Mouse (Mus musculus): Measurements from ENCODE around the gene Sos1. TPM values are rescaled to one million over a fixed set of nuclear protein-coding genes. Genes with fewer than 3 reads are reported as not detected.

The Sos1 gene
- polyA plus RNA-seq, 1 experiment = 4.2 TPM

DNA sequence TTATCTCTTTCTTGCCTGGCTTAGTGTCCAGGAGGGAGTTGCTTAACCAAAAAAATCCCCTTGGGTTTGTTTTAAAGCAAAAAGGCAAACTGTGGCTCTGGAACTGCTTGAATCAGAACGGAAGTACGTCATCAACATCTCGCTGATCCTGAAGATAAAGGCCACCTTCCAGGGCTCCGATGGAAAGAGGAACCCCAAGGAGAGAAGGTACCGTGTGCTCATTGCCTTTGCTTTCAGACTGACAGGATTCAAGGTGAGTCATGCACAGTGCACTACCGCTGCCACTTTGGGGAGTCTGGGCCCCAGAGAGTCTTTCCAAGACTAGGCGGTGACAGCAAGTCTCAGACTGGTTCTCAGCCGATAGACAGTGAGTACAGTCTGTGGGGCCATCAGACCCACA is 120.0 kb downstream of the Sos1 start:
- Histone ChIP-seq H3K4me3 (ENCODE audit: insufficient read depth, poor library complexity, severe bottlenecking) (no peak overlapping the region), H3K79me3 (ENCODE audit: low read depth) (no peaks in the 10 kb centered on the region), H3K36me3 (ENCODE audit: control insufficient read depth, insufficient read depth) (no peaks in the 10 kb centered on the region), H3K27me3 (ENCODE audit: control insufficient read depth, insufficient read depth, insufficient read length) (peaks cover 10% of the 10 kb centered on the region), H3K79me2 (ENCODE audit: control insufficient read depth, insufficient read depth) (no peaks in the 10 kb centered on the region), H3ac (ENCODE audit: control insufficient read depth, insufficient read length, low read depth) (no peak overlapping the region)
- TF ChIP-seq MYOG (IDR thresholded peaks at IDR 0.05; ENCODE audit: control insufficient read depth, extremely low read depth, insufficient read length) = no peak
- TF ChIP-seq MYOD1 (IDR thresholded peaks at IDR 0.05; ENCODE audit: control insufficient read depth, insufficient read length, low read depth) = no peak
- TF ChIP-seq USF1 (IDR thresholded peaks at IDR 0.05; ENCODE audit: low read depth) = no peak
- no peak for TF ChIP-seq CTCF (IDR thresholded peaks at IDR 0.05; ENCODE audit: control insufficient read depth, insufficient read depth, insufficient read length)

DNA sequence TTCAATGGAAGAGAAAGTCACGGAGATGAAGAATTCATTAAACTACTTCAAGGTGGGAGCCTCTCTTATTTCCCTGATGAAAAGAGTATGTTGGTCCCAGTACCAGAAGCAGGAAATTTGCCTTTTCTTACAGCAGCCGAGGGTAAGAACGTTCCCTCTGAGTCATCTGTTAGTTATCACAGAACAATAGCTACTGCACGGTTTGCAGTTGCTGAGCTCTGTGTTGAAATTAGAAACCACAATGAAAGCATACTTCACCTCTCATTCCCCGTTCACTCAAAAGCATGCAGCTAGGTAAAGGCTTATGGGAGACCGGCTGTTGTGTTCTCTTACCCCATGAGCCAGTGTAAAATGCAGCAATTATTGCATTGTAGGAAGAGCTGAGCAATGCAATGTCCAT is 133.0 kb downstream of the Sos1 start:
- H3ac ChIP-seq (ENCODE audit: control insufficient read depth, insufficient read length, low read depth) = no peak overlapping the region
- H3K79me2 ChIP-seq (ENCODE audit: control insufficient read depth, insufficient read depth) = no peaks in the 10 kb centered on the region
- no peaks in the 10 kb centered on the region for H3K79me3 ChIP-seq (ENCODE audit: low read depth)
- no peaks in the 10 kb centered on the region for H3K36me3 ChIP-seq (ENCODE audit: control insufficient read depth, insufficient read depth)
- no peak overlapping the region for H3K4me3 ChIP-seq (ENCODE audit: insufficient read depth, poor library complexity, severe bottlenecking)
- H3K27me3 ChIP-seq (ENCODE audit: control insufficient read depth, insufficient read depth, insufficient read length) = no peaks in the 10 kb centered on the region
- TF ChIP-seq MYOD1 (IDR thresholded peaks at IDR 0.05; ENCODE audit: control insufficient read depth, insufficient read length, low read depth) (no peak), MYOG (IDR thresholded peaks at IDR 0.05; ENCODE audit: control insufficient read depth, extremely low read depth, insufficient read length) (no peak), USF1 (IDR thresholded peaks at IDR 0.05; ENCODE audit: low read depth) (no peak), CEBPB (IDR thresholded peaks at IDR 0.05; ENCODE audit: low read depth) (no peak), FOSL1 (IDR thresholded peaks at IDR 0.05; ENCODE audit: insufficient read depth, low read length, poor library complexity, severe bottlenecking) (no peak), CTCF (IDR thresholded peaks at IDR 0.05; ENCODE audit: control insufficient read depth, insufficient read depth, insufficient read length) (no peak), MAX (IDR thresholded peaks at IDR 0.05) (no peak)

DNA sequence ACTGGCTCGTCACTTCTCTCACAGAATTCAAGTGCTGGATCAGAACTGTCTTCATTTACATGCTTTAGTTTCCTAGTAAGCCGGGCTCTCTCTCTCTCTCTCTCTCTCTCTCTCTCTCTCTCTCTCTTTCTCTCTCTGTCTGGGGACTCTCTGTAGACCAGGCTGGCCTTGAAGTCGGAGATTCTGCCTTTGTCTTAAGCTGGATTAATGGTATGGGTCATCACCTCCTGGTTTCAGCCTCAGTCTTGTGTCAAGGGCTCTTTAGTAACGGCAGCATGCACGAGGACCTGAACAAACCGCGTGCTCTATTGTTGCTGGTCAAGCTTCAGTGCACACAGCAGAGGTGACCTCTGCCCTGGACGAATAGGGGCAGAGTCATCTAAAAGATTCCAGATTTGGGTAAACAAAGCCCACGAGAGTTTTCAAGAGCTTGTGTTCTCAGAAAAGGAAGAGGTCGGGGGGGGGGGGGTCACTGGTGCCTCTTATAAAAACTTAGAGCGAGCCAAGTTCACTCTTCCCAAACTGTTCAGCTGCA is 133.6 kb downstream of the Sos1 start:
- Histone ChIP-seq H3K27me3 (ENCODE audit: control insufficient read depth, insufficient read depth, insufficient read length) (no peaks in the 10 kb centered on the region), H3K79me2 (ENCODE audit: control insufficient read depth, insufficient read depth) (no peaks in the 10 kb centered on the region), H3K4me3 (ENCODE audit: insufficient read depth, poor library complexity, severe bottlenecking) (no peak overlapping the region), H3K36me3 (ENCODE audit: control insufficient read depth, insufficient read depth) (no peaks in the 10 kb centered on the region), H3K79me3 (ENCODE audit: low read depth) (no peaks in the 10 kb centered on the region), H3ac (ENCODE audit: control insufficient read depth, insufficient read length, low read depth) (no peak overlapping the region)
- no peak for TF ChIP-seq MYOD1 (IDR thresholded peaks at IDR 0.05; ENCODE audit: control insufficient read depth, insufficient read length, low read depth)
- TF ChIP-seq USF1 (IDR thresholded peaks at IDR 0.05; ENCODE audit: low read depth) = no peak
- no peak for TF ChIP-seq FOSL1 (IDR thresholded peaks at IDR 0.05; ENCODE audit: insufficient read depth, low read length, poor library complexity, severe bottlenecking)
- TF ChIP-seq MYOG (IDR thresholded peaks at IDR 0.05; ENCODE audit: control insufficient read depth, extremely low read depth, insufficient read length) = no peak
- TF ChIP-seq MAX (IDR thresholded peaks at IDR 0.05) = no peak
- no peak for TF ChIP-seq CEBPB (IDR thresholded peaks at IDR 0.05; ENCODE audit: low read depth)
- TF ChIP-seq CTCF (IDR thresholded peaks at IDR 0.05; ENCODE audit: control insufficient read depth, insufficient read depth, insufficient read length) = no peak

DNA sequence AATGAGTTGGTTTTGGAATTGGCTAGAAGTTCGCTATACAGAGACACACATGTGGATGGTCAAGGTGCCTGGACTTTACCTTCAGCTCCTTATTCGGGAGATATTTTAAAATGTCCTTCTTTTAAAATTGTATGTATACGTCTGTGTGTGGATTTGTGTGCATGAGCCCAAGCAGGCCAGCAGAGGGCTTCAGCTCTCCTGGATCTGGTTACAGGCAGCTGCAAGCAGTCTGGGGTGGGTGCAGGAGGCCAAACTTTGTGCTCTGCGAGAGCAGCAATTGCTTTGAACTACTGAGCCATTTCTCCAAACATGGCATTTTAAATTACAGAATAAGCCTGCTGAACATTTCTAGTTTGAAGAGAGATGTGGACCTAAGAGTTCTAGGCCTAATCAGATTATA is 135.0 kb downstream of the Sos1 start:
- Histone ChIP-seq H3K36me3 (ENCODE audit: control insufficient read depth, insufficient read depth) (no peaks in the 10 kb centered on the region), H3K79me2 (ENCODE audit: control insufficient read depth, insufficient read depth) (no peaks in the 10 kb centered on the region), H3K27me3 (ENCODE audit: control insufficient read depth, insufficient read depth, insufficient read length) (no peaks in the 10 kb centered on the region), H3K79me3 (ENCODE audit: low read depth) (no peaks in the 10 kb centered on the region), H3ac (ENCODE audit: control insufficient read depth, insufficient read length, low read depth) (no peak overlapping the region), H3K4me3 (ENCODE audit: insufficient read depth, poor library complexity, severe bottlenecking) (no peak overlapping the region)
- TF ChIP-seq MYOG (IDR thresholded peaks at IDR 0.05; ENCODE audit: control insufficient read depth, extremely low read depth, insufficient read length) (no peak), MAX (IDR thresholded peaks at IDR 0.05) (no peak), FOSL1 (IDR thresholded peaks at IDR 0.05; ENCODE audit: insufficient read depth, low read length, poor library complexity, severe bottlenecking) (no peak), MYOD1 (IDR thresholded peaks at IDR 0.05; ENCODE audit: control insufficient read depth, insufficient read length, low read depth) (no peak), USF1 (IDR thresholded peaks at IDR 0.05; ENCODE audit: low read depth) (no peak), CTCF (IDR thresholded peaks at IDR 0.05; ENCODE audit: control insufficient read depth, insufficient read depth, insufficient read length) (no peak), CEBPB (IDR thresholded peaks at IDR 0.05; ENCODE audit: low read depth) (no peak)

Other genes starting within 250 kb of the Sos1 start
- gene Morn2, start 190.2 kb downstream of the Sos1 start, polyA plus RNA-seq (2012; fragmentation: generic; extraction: Trizol) = 12.4 TPM
- 6.1 TPM for gene Dhx57, start 190.0 kb downstream of the Sos1 start, polyA plus RNA-seq (2012; fragmentation: generic; extraction: Trizol)
- gene Arhgef33, start 173.0 kb downstream of the Sos1 start, polyA plus RNA-seq (2012; fragmentation: generic; extraction: Trizol) = not detected
- not detected for gene Gm10190, start 106.9 kb downstream of the Sos1 start, polyA plus RNA-seq (2012; fragmentation: generic; extraction: Trizol)
- not detected for gene Cdkl4, start 97.4 kb upstream of the Sos1 start, polyA plus RNA-seq (2012; fragmentation: generic; extraction: Trizol)
- 3.0 TPM for gene Map4k3, start 248.0 kb upstream of the Sos1 start, polyA plus RNA-seq (2012; fragmentation: generic; extraction: Trizol)